Mouse (Mus musculus) forebrain, embryonic 10.5 days (tissue): ENCODE data around the gene Ly6g6f. TPM values are rescaled to one million over a fixed set of nuclear protein-coding genes. Genes with fewer than 3 reads are reported as not detected.
"Not testable (repeated sequence)": the region's sequence is repeated elsewhere in the genome, so short reads cannot be mapped to it uniquely, and the experiment has no call there.

Experiments used
- DNase-seq: peaks from one replicate; pipeline ENCODE4 v3.0.0-alpha.2; 2017; ENCODE audit warnings: low spot score; ENCODE audit errors: extremely low spot score
- H3K27ac ChIP-seq: fragments of 300-500 bp; sonication (generic); 2 replicates; pipeline ENCODE4 v1.5.1; 2016; ENCODE audit warnings: mild to moderate bottlenecking
- H3K27me3 ChIP-seq: fragments of 300-500 bp; sonication (generic); 2 replicates; pipeline ENCODE4 v1.6.1; 2016; ENCODE audit warnings: mild to moderate bottlenecking; ENCODE audit not compliant: poor library complexity, severe bottlenecking
- H3K36me3 ChIP-seq: fragments of 300-500 bp; sonication (generic); replicated peaks from 2 replicates; pipeline ENCODE4 v1.6.1; 2016; ENCODE audit warnings: mild to moderate bottlenecking, moderate library complexity
- H3K4me1 ChIP-seq: fragments of 300-500 bp; sonication (generic); 2 replicates; pipeline ENCODE4 v1.6.1; 2016
- H3K4me3 ChIP-seq: fragments of 300-500 bp; sonication (generic); 2 replicates; pipeline ENCODE4 v1.5.1; 2016; ENCODE audit warnings: mild to moderate bottlenecking, moderate library complexity
- H3K9me3 ChIP-seq: fragments of 300-500 bp; sonication (generic); 2 replicates; pipeline ENCODE4 v1.6.1; 2016; ENCODE audit warnings: mild to moderate bottlenecking, moderate library complexity
- WGBS: fragments of 180-500 bp; shearing (Covaris S2); methylation state at CpG from one replicate; pipeline ENCODE4 v1.1.7; 2016; 5-methylcytosine and 5-hydroxymethylcytosine counted together
- polyA plus RNA-seq: library from polyadenylated mRNA; unstranded; fragments of >200 nt; fragmentation: Nextera tagmentation; extraction: Ambion mirVana; gene quantifications from 2 replicates; pipeline ENCODE4 v1.2.1, GENCODE M21; 2016

Ly6g6f gene
- polyA plus RNA-seq, 1 experiment from 2014 or later, result 0.69 TPM

DNA sequence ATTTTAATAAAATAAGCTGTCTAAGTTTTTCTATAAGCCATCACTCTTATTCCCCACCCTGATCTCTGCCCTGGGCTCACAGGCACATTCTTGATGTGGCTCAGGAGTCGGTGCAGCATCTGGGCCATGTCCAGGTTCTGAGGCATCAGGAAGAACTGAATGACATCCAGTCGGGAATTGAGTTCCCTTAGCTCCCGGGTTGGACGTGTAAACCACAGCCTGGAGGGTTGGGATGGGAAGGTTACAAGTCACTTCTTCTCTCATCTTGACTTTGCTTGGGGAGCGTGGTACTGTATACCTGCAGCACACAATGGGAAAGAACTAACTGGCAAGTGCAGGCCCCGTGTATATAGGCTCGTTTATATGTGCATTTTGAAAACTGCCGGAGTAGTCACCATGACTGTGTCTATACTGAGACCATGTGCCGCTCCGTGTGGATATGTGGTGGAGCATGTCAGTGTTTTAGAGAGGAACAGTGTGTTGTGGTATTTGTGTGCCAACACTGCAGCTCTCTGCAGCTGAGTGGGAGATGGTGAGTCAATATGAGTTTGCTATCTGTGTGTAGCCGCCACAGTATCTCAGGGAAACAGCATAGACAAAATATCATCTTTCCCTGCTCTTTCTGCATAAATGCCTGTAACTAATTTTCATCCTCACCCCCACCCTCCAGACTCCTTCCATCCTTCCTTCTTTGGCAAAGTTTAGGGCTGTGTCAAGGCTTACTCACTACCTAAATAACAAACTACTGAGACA lies 46.1 kb downstream of the Ly6g6f start:
- Histone ChIP-seq H3K9me3 (no peaks in the 10 kb centered on the region), H3K27me3 (no peaks in the 10 kb centered on the region), H3K4me3 (no peak overlapping the region), H3K36me3 (no peaks in the 10 kb centered on the region), H3K27ac (no peak overlapping the region), H3K4me1 (no peaks in the 10 kb centered on the region)
- no peak for DNase-seq
- WGBS, result 91% methylated on average over 11 of the region's 11 CpGs

GRCm38 (mm10) chr17:35034896-35035295 lies 50.5 kb downstream of the Ly6g6f start:
- no peaks in the 10 kb centered on the region for H3K36me3 ChIP-seq
- H3K4me1 ChIP-seq, result peaks cover 8% of the 10 kb centered on the region
- H3K27ac ChIP-seq, result 0 out of 2 replicates have a peak overlapping the region, but pooled peaks have one; percentile 11
- no peak for DNase-seq
- H3K27me3 ChIP-seq, result 0 out of 2 replicates have a peak, but pooled peaks cover 3% of the 10 kb centered on the region
- no peaks in the 10 kb centered on the region for H3K9me3 ChIP-seq
- H3K4me3 ChIP-seq, result no peak overlapping the region
- WGBS, result 84% methylated on average over 6 of the region's 6 CpGs

- not testable (repeated sequence) for H3K27me3 ChIP-seq, H3K4me3 ChIP-seq, H3K27ac ChIP-seq, H3K9me3 ChIP-seq, DNase-seq, H3K36me3 ChIP-seq
- H3K4me1 ChIP-seq, result peaks cover 15% of the 10 kb centered on the region
- 72% methylated on average over 1 of the region's 1 CpGs for WGBS
Measured at GRCm38 (mm10) chr17:35033703-35034102, 51.7 kb downstream of the Ly6g6f start.

- WGBS, result 79% methylated on average over 8 of the region's 8 CpGs
Measured at GRCm38 (mm10) chr17:35032323-35032870, 53.0 kb downstream of the Ly6g6f start.

GRCm38 (mm10) chr17:35031880-35032279 lies 53.5 kb downstream of the Ly6g6f start:
- Histone ChIP-seq H3K9me3 (no peaks in the 10 kb centered on the region), H3K4me3 (no peak overlapping the region), H3K36me3 (no peaks in the 10 kb centered on the region), H3K27ac (no peak overlapping the region), H3K4me1 (peaks cover 28% of the 10 kb centered on the region), H3K27me3 (0 out of 2 replicates have a peak, but pooled peaks cover 3% of the 10 kb centered on the region)
- WGBS, result 91% methylated on average over 7 of the region's 7 CpGs
- DNase-seq, result no peak

More at GRCm38 (mm10) chr17:35032323-35032870, 53.0 kb downstream of the Ly6g6f start:
- H3K36me3 ChIP-seq, result no peaks in the 10 kb centered on the region
- H3K27ac ChIP-seq, result no peak overlapping the region
- no peak for DNase-seq
- H3K9me3 ChIP-seq, result no peaks in the 10 kb centered on the region
- 0 out of 2 replicates have a peak, but pooled peaks cover 3% of the 10 kb centered on the region for H3K27me3 ChIP-seq
- H3K4me1 ChIP-seq, result peaks cover 23% of the 10 kb centered on the region
- H3K4me3 ChIP-seq, result no peak overlapping the region

DNA sequence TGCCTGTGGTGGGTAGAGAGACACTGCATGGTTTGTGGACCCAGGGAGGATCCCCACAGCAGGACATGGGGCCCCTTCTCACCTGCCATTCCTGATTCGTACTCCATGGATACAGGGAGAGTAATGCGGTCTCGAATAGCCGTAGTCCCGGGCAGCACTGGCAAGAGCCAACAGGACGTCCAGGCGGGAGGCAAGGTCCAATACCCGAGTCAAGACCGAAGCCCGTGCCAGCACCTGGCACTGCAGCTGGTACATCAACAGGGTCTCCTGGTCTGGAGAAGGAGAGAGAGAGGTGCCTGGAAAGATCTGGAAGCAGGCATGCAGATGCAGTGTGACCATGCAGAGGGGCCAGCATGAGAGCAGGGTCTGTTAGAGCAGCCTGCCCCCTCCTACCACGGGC lies 54.1 kb downstream of the Ly6g6f start:
- Histone ChIP-seq H3K27ac (no peak overlapping the region), H3K27me3 (0 out of 2 replicates have a peak, but pooled peaks cover 3% of the 10 kb centered on the region)
- no peak for DNase-seq

More for the DNA sequence above, 54.1 kb downstream of the Ly6g6f start:
- Histone ChIP-seq H3K4me1 (peaks cover 34% of the 10 kb centered on the region), H3K36me3 (no peaks in the 10 kb centered on the region), H3K9me3 (no peaks in the 10 kb centered on the region), H3K4me3 (no peak overlapping the region)
- 92% methylated on average over 11 of the region's 11 CpGs for WGBS

Other genes with a start within 250 kb of the Ly6g6f start
- 28.6 and 31.6 TPM in 2 replicates for gene Stk19, start 248.7 kb downstream of the Ly6g6f start, polyA plus RNA-seq
- 80.2 and 83.0 TPM in 2 replicates for gene Dxo, start 248.6 kb downstream of the Ly6g6f start, polyA plus RNA-seq
- gene Skiv2l, start 235.4 kb downstream of the Ly6g6f start, polyA plus RNA-seq, result 58.0 and 58.3 TPM in 2 replicates
- gene Nelfe, start 235.2 kb downstream of the Ly6g6f start, polyA plus RNA-seq, result 150 and 153 TPM in 2 replicates
- 1.8 and 2.7 TPM in 2 replicates for gene Cfb, start 223.1 kb downstream of the Ly6g6f start, polyA plus RNA-seq
- gene Zbtb12, start 206.1 kb downstream of the Ly6g6f start, polyA plus RNA-seq, result 6.6 and 7.0 TPM in 2 replicates
- 0.05 and 0.11 TPM in 2 replicates for gene Gm20547, start 203.6 kb downstream of the Ly6g6f start, polyA plus RNA-seq
- gene C2, start 187.3 kb downstream of the Ly6g6f start, polyA plus RNA-seq, result 0.83 and 1.7 TPM in 2 replicates
- gene Ehmt2, start 187.1 kb downstream of the Ly6g6f start, polyA plus RNA-seq, result 93.3 and 98.8 TPM in 2 replicates
- gene Slc44a4, start 171.1 kb downstream of the Ly6g6f start, polyA plus RNA-seq, result 0.06 and 0.11 TPM in 2 replicates
- gene Neu1, start 154.4 kb downstream of the Ly6g6f start, polyA plus RNA-seq, result 18.2 and 18.8 TPM in 2 replicates
- 0.07 TPM in 1 of 2 replicates, not detected in the other for gene Hspa1b, start 126.4 kb downstream of the Ly6g6f start, polyA plus RNA-seq
- not detected in 2 replicates for gene Gm20481, start 115.7 kb downstream of the Ly6g6f start, polyA plus RNA-seq
- gene Hspa1a, start 113.5 kb downstream of the Ly6g6f start, polyA plus RNA-seq, result 0.94 and 2.1 TPM in 2 replicates
- gene Hspa1l, start 112.9 kb downstream of the Ly6g6f start, polyA plus RNA-seq, result 1.1 TPM in 2 replicates
- 363 and 375 TPM in 2 replicates for gene Lsm2, start 103.7 kb downstream of the Ly6g6f start, polyA plus RNA-seq
- gene Vars, start 84.6 kb downstream of the Ly6g6f start, polyA plus RNA-seq, result 229 and 234 TPM in 2 replicates
- gene Vwa7, start 69.0 kb downstream of the Ly6g6f start, polyA plus RNA-seq, result 0.19 and 0.22 TPM in 2 replicates
- gene Sapcd1, start 57.6 kb downstream of the Ly6g6f start, polyA plus RNA-seq, result 3.0 and 4.1 TPM in 2 replicates
- gene Msh5, start 38.9 kb downstream of the Ly6g6f start, polyA plus RNA-seq, result 4.3 and 5.1 TPM in 2 replicates
- gene Clic1, start 35.6 kb downstream of the Ly6g6f start, polyA plus RNA-seq, result 174 and 179 TPM in 2 replicates
- gene Ddah2, start 26.6 kb downstream of the Ly6g6f start, polyA plus RNA-seq, result 414 and 441 TPM in 2 replicates
- 0.25 TPM in 1 of 2 replicates, not detected in the other for gene Ly6g6c, start 20.2 kb downstream of the Ly6g6f start, polyA plus RNA-seq
- gene Mpig6b, start 19.4 kb downstream of the Ly6g6f start, polyA plus RNA-seq, result 0.59 and 0.72 TPM in 2 replicates
- 1.00 TPM in 1 of 2 replicates, not detected in the other for gene Ly6g6e, start 8.7 kb downstream of the Ly6g6f start, polyA plus RNA-seq
- gene Ly6g6d, start 7.5 kb downstream of the Ly6g6f start, polyA plus RNA-seq, result 1.8 and 2.0 TPM in 2 replicates
- gene Abhd16a, start 3.7 kb upstream of the Ly6g6f start, polyA plus RNA-seq, result 51.8 and 52.7 TPM in 2 replicates
- not detected in 2 replicates for gene Ly6g5c, start 22.7 kb upstream of the Ly6g6f start, polyA plus RNA-seq
- 1.2 and 1.4 TPM in 2 replicates for gene Ly6g5b, start 29.8 kb upstream of the Ly6g6f start, polyA plus RNA-seq
- 33.9 and 42.2 TPM in 2 replicates for gene Gpank1, start 35.8 kb upstream of the Ly6g6f start, polyA plus RNA-seq
- 290 and 303 TPM in 2 replicates for gene Csnk2b, start 36.4 kb upstream of the Ly6g6f start, polyA plus RNA-seq
- 7.8 and 10.6 TPM in 2 replicates for gene D17H6S53E, start 40.8 kb upstream of the Ly6g6f start, polyA plus RNA-seq
- 0.74 and 0.97 TPM in 2 replicates for gene Apom, start 46.4 kb upstream of the Ly6g6f start, polyA plus RNA-seq
- gene Bag6, start 49.6 kb upstream of the Ly6g6f start, polyA plus RNA-seq, result 65.9 and 69.0 TPM in 2 replicates
- 195 and 200 TPM in 2 replicates for gene Prrc2a, start 79.3 kb upstream of the Ly6g6f start, polyA plus RNA-seq
- 3.3 and 3.9 TPM in 2 replicates for gene Aif1, start 90.5 kb upstream of the Ly6g6f start, polyA plus RNA-seq
- 3.3 and 4.7 TPM in 2 replicates for gene Lst1, start 102.8 kb upstream of the Ly6g6f start, polyA plus RNA-seq
- gene Ltb, start 108.8 kb upstream of the Ly6g6f start, polyA plus RNA-seq, result 0.16 and 0.32 TPM in 2 replicates
- gene Tnf, start 116.4 kb upstream of the Ly6g6f start, polyA plus RNA-seq, result 0.10 TPM in 1 of 2 replicates, not detected in the other
- not detected in 2 replicates for gene Lta, start 119.7 kb upstream of the Ly6g6f start, polyA plus RNA-seq
- gene Gm16181, start 135.2 kb upstream of the Ly6g6f start, polyA plus RNA-seq, result 0.53 TPM in 1 of 2 replicates, not detected in the other
- gene Atp6v1g2, start 148.1 kb upstream of the Ly6g6f start, polyA plus RNA-seq, result 7.0 and 7.7 TPM in 2 replicates
- 10.0 and 11.5 TPM in 2 replicates for gene Nfkbil1, start 150.2 kb upstream of the Ly6g6f start, polyA plus RNA-seq
- 757 and 759 TPM in 2 replicates for gene Ddx39b, start 156.1 kb upstream of the Ly6g6f start, polyA plus RNA-seq
- 57.8 and 58.6 TPM in 2 replicates for gene H2-D1, start 177.1 kb upstream of the Ly6g6f start, polyA plus RNA-seq
- gene H2-Q1, start 234.8 kb upstream of the Ly6g6f start, polyA plus RNA-seq, result not detected in 2 replicates